Mouse (Mus musculus): Measurements from ENCODE around the gene Cobl.
A peak's percentile ranks its signal among the peaks of the same experiment; 100 is the strongest.

Cobl gene

GRCm38 (mm10) chr11:12464181-12465162 lies at the start of gene Cobl:
Gene Cobl (minus strand): TSS chr11:12464960.
- no peak for DNase-seq (ENCODE audit: low spot score in 2 of 2)

- DNase-seq (ENCODE audit: low spot score in 2 of 2): no peak
Observed at GRCm38 (mm10) chr11:12513796-12514195, 49.0 kb upstream of the Cobl start.

- no peak for DNase-seq (ENCODE audit: low spot score in 2 of 2)
Observed at GRCm38 (mm10) chr11:12506371-12506890, 41.7 kb upstream of the Cobl start.

- no peak for DNase-seq (ENCODE audit: low spot score in 2 of 2)
Observed at GRCm38 (mm10) chr11:12503756-12504155, 39.0 kb upstream of the Cobl start.

GRCm38 (mm10) chr11:12501721-12502120 lies 37.0 kb upstream of the Cobl start:
- DNase-seq (ENCODE audit: low spot score in 2 of 2): no peak

- no peak for DNase-seq (ENCODE audit: low spot score in 2 of 2)
Observed at GRCm38 (mm10) chr11:12493791-12494190, 29.0 kb upstream of the Cobl start.

- no peak for DNase-seq (ENCODE audit: low spot score in 2 of 2)
Observed at GRCm38 (mm10) chr11:12479856-12480403, 15.2 kb upstream of the Cobl start.

- no peak for DNase-seq (ENCODE audit: low spot score in 2 of 2)
Observed at GRCm38 (mm10) chr11:12474299-12474935, 9.7 kb upstream of the Cobl start.

GRCm38 (mm10) chr11:12473625-12474298 lies 9.0 kb upstream of the Cobl start:
- peak; percentile 70 to 89 for DNase-seq (ENCODE audit: low spot score in 2 of 2)

- DNase-seq (ENCODE audit: low spot score in 2 of 2): no peak
Observed at GRCm38 (mm10) chr11:12469638-12470037, 4.9 kb upstream of the Cobl start.

- DNase-seq (ENCODE audit: low spot score in 2 of 2): no peak
Observed at GRCm38 (mm10) chr11:12468661-12469060, 3.9 kb upstream of the Cobl start.

- no peak for DNase-seq (ENCODE audit: low spot score in 2 of 2)
Observed at GRCm38 (mm10) chr11:12467836-12468235, 3.1 kb upstream of the Cobl start.

GRCm38 (mm10) chr11:12467217-12467616 lies 2.5 kb upstream of the Cobl start:
- no peak for DNase-seq (ENCODE audit: low spot score in 2 of 2)

- peak; percentile 54 to 73 for DNase-seq (ENCODE audit: low spot score in 2 of 2)
Observed at GRCm38 (mm10) chr11:12466606-12467005, 1.8 kb upstream of the Cobl start.

- no peak for DNase-seq (ENCODE audit: low spot score in 2 of 2)
Observed at GRCm38 (mm10) chr11:12465229-12465628, 469 bp upstream of the Cobl start.

- DNase-seq (ENCODE audit: low spot score in 2 of 2): no peak
Observed at GRCm38 (mm10) chr11:12463615-12464170, 1.1 kb downstream of the Cobl start.

- DNase-seq (ENCODE audit: low spot score in 2 of 2): no peak
Observed at GRCm38 (mm10) chr11:12459781-12460581, 4.8 kb downstream of the Cobl start.

GRCm38 (mm10) chr11:12458814-12459213 lies 5.9 kb downstream of the Cobl start:
- no peak for DNase-seq (ENCODE audit: low spot score in 2 of 2)

- DNase-seq (ENCODE audit: low spot score in 2 of 2): no peak
Observed at GRCm38 (mm10) chr11:12458392-12458791, 6.4 kb downstream of the Cobl start.

- DNase-seq (ENCODE audit: low spot score in 2 of 2): no peak
Observed at GRCm38 (mm10) chr11:12448101-12448500, 16.7 kb downstream of the Cobl start.

GRCm38 (mm10) chr11:12445222-12445621 lies 19.5 kb downstream of the Cobl start:
- no peak for DNase-seq (ENCODE audit: low spot score in 2 of 2)

All from right cerebral cortex, postnatal 36 days (tissue).